Mouse (Mus musculus) right cerebral cortex, adult 18-20 months (tissue): ENCODE results near the gene Plcb4.
A peak's percentile ranks its signal among the peaks of the same experiment; 100 is the strongest.
"Not testable (repeated sequence)": the region's sequence is repeated elsewhere in the genome, so short reads cannot be mapped to it uniquely, and the experiment has no call there.

Experiments
- DNase-seq: peaks from one replicate; pipeline ENCODE4 v3.0.0; 2022; ENCODE audit warnings: mixed read lengths

The Plcb4 gene

GRCm38 (mm10) chr2:135675284-135675683, 16.5 kb downstream of the Plcb4 start:
- no peak for DNase-seq

GRCm38 (mm10) chr2:135676978-135677501, 18.2 kb downstream of the Plcb4 start:
- peak; percentile 12 for DNase-seq

GRCm38 (mm10) chr2:135677601-135678000, 18.8 kb downstream of the Plcb4 start:
- DNase-seq = no peak

GRCm38 (mm10) chr2:135680001-135680400, 21.2 kb downstream of the Plcb4 start:
- no peak for DNase-seq

GRCm38 (mm10) chr2:135680406-135681134, 21.8 kb downstream of the Plcb4 start:
- no peak for DNase-seq

- no peak for DNase-seq
Observed at GRCm38 (mm10) chr2:135683684-135684440, 25.1 kb downstream of the Plcb4 start.

- no peak for DNase-seq
Observed at GRCm38 (mm10) chr2:135686692-135687091, 27.9 kb downstream of the Plcb4 start.

- no peak for DNase-seq
Observed at GRCm38 (mm10) chr2:135687585-135687984, 28.8 kb downstream of the Plcb4 start.

GRCm38 (mm10) chr2:135692568-135693488, 34.0 kb downstream of the Plcb4 start:
- peak; percentile 19 for DNase-seq

GRCm38 (mm10) chr2:135700686-135701413, 42.0 kb downstream of the Plcb4 start:
- no peak for DNase-seq

- DNase-seq = no peak
Observed at GRCm38 (mm10) chr2:135704673-135705072, 45.9 kb downstream of the Plcb4 start.

GRCm38 (mm10) chr2:135707305-135707704, 48.5 kb downstream of the Plcb4 start:
- no peak for DNase-seq

- no peak for DNase-seq
Observed at GRCm38 (mm10) chr2:135708386-135708785, 49.6 kb downstream of the Plcb4 start.

- no peak for DNase-seq
Observed at GRCm38 (mm10) chr2:135708796-135709195, 50.0 kb downstream of the Plcb4 start.

- not testable (repeated sequence) for DNase-seq
Observed at GRCm38 (mm10) chr2:135709736-135710135, 50.9 kb downstream of the Plcb4 start.

- DNase-seq = no peak
Observed at GRCm38 (mm10) chr2:135711049-135711924, 52.5 kb downstream of the Plcb4 start.

- peak; percentile 42 for DNase-seq
Observed at GRCm38 (mm10) chr2:135711925-135712288, 53.1 kb downstream of the Plcb4 start.

GRCm38 (mm10) chr2:135712331-135712730, 53.5 kb downstream of the Plcb4 start:
- DNase-seq = no peak

- no peak for DNase-seq
Observed at GRCm38 (mm10) chr2:135712921-135713320, 54.1 kb downstream of the Plcb4 start.

GRCm38 (mm10) chr2:135716180-135716579, 57.4 kb downstream of the Plcb4 start:
- DNase-seq = no peak
